15 mouse cellular contexts compared by ENCODE assay signal in the genomic region with DNA sequence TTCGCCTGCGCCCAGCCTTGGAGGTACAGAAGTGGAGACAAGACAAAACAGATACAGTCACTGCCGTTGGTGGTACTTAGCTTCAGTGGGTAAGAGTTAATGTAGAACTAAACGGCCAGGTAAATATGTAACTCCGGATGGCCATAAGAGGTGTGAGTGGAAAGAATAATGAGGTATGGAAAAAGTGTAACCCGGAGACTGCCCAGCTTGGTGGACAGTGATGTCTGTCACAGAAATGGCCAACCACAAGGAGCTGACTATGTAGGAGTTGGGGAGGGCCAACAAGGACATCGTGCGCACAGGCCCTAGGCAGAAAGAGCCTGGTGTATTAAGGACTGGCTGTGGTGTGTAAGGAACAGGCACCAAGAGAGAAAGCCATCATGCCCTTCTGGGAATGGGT. TPM values are rescaled to one million over a fixed set of nuclear protein-coding genes. Genes with fewer than 3 reads are reported as not detected.
A peak's percentile ranks its signal among the peaks of the same experiment; 100 is the strongest.
DNase-seq lines count a peak whose midpoint lies in the region; ATAC-seq and TF ChIP-seq lines count a peak whose summit lies in the region.
"Had no signal": no experiment of that assay in that cellular context is flagged by ENCODE, and none has a peak within 500 bp of the region (broad histone marks: within the 10 kb centered on the region; RNA-seq: fewer than 3 reads in every experiment).

No protein-coding gene starts in this region.

- no peak overlapping the region for H3K9ac ChIP-seq in lung, postnatal 0 days (replicated peaks; ENCODE audit: low read depth)
- H3K9ac ChIP-seq: embryonic facial prominence, embryonic 15.5 days; limb, embryonic 15.5 days had no signal

- no peak for TF ChIP-seq EP300 in lung, postnatal 0 days (IDR thresholded peaks at IDR 0.05)

- 35% methylated on average over 8 of the region's 8 CpGs for WGBS in lung, postnatal 0 days

- no peak for DNase-seq in lung, postnatal 0 days (ENCODE audit: low spot score)
- DNase-seq in lung, postnatal 4 days, result no peak
- DNase-seq in kidney, adult 18-20 months, result peak; percentile 46
- peak; percentile 30 to 68 for DNase-seq in kidney, postnatal 36 days
- DNase-seq in urinary bladder, postnatal 36 days (ENCODE audit: low spot score in 2 of 2), result no peak
- no peak for DNase-seq in right cerebral cortex, postnatal 25 days
- DNase-seq in urinary bladder, postnatal 10 days (ENCODE audit: low spot score), result no peak
- DNase-seq: adrenal gland, postnatal 25 days; spleen, adult 18-20 months; thymus, adult 2 months had no signal

- H3K4me2 ChIP-seq in lung, postnatal 0 days (replicated peaks; ENCODE audit: low read depth, low read length), result peak overlapping the region; percentile 3; the same call in 1 of the 2 replicates
- H3K4me2 ChIP-seq: embryonic facial prominence, embryonic 15.5 days; heart, embryonic 11.5 days; limb, embryonic 15.5 days had no signal

- H3K9me3 ChIP-seq in lung, postnatal 0 days (ENCODE audit: low read length), result no peaks in the 10 kb centered on the region
- H3K9me3 ChIP-seq: embryonic facial prominence, embryonic 15.5 days; hindbrain, embryonic 10.5 days; limb, embryonic 15.5 days had no signal

- TF ChIP-seq CTCF in lung, postnatal 0 days (IDR thresholded peaks at IDR 0.05), result no peak

- H3K36me3 ChIP-seq in lung, postnatal 0 days (ENCODE audit: insufficient read depth, low read length), result no peaks in the 10 kb centered on the region
- H3K36me3 ChIP-seq: embryonic facial prominence, embryonic 15.5 days; limb, embryonic 15.5 days had no signal

- peaks cover 5% of the 10 kb centered on the region; the same call in 1 of the 2 replicates for H3K4me1 ChIP-seq in lung, postnatal 0 days (ENCODE audit: insufficient read depth, low read depth, low read length)
- H3K4me1 ChIP-seq: embryonic facial prominence, embryonic 15.5 days; hindbrain, embryonic 10.5 days had no signal

- 0 out of 2 replicates have a peak, but pooled peaks have one; percentile 1 for ATAC-seq in lung, postnatal 0 days
- ATAC-seq: forebrain, embryonic 16.5 days had no signal

- H3K27ac ChIP-seq in lung, postnatal 0 days (ENCODE audit: low read length), result no peak overlapping the region
- H3K27ac ChIP-seq: embryonic facial prominence, embryonic 15.5 days; hindbrain, embryonic 10.5 days; limb, embryonic 15.5 days had no signal

- H3K27me3 ChIP-seq in lung, postnatal 0 days (replicated peaks; ENCODE audit: insufficient read depth, low read length), result no peaks in the 10 kb centered on the region
- H3K27me3 ChIP-seq: embryonic facial prominence, embryonic 15.5 days; limb, embryonic 15.5 days had no signal

- H3K4me3 ChIP-seq in lung, postnatal 0 days (ENCODE audit: low read depth, low read length), result no peak overlapping the region
- H3K4me3 ChIP-seq: embryonic facial prominence, embryonic 15.5 days; hindbrain, embryonic 10.5 days; limb, embryonic 15.5 days had no signal

RNA-seq across cellular contexts. Expression of a gene that starts 30.6 kb away (rescaled TPM):
- polyA plus RNA-seq in lung, postnatal 0 days (2015; fragmentation: Nextera tagmentation; extraction: Ambion mirVana), result 9.6 and 12.7 TPM in 2 replicates

Comparison
In these comparisons a context has a peak if more than half of its experiments do, and no peak if none do; other contexts are left out.
1. DNase-seq: peak in kidney, adult 18-20 months (single experiment) and kidney, postnatal 36 days (2 of 2); none in lung, postnatal 0 days (single experiment), lung, postnatal 4 days (0 of 2), urinary bladder, postnatal 36 days (0 of 2), right cerebral cortex, postnatal 25 days (single experiment) and urinary bladder, postnatal 10 days (single experiment).